In the genomic region with DNA sequence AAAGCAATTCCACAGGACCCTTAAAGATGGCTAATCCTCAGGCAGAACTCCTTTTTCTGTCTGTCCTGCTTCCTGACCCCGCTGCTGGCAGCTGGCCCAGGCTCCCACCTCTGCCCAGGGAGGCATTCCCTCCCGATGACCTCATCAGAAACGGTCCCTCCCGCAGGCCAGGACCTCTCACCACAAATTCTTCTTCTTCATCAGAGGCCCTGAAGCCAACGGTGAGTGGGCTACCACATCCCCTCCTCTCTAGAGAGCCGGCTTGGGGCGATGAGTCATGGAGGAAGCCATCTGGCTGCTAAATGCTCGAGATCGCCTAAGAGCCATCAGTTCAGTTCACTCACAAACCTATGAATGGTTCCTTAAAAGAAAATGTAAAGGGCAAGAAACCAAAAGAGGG, we compare ENCODE assay signal across 9 mouse cellular contexts. TPM values are rescaled to one million over a fixed set of nuclear protein-coding genes. Genes with fewer than 3 reads are reported as not detected.
A peak's percentile ranks its signal among the peaks of the same experiment; 100 is the strongest.
DNase-seq lines count a peak whose midpoint lies in the region; ATAC-seq and TF ChIP-seq lines count a peak whose summit lies in the region.
"Had no signal": no experiment of that assay in that cellular context is flagged by ENCODE, and none has a peak within 500 bp of the region (broad histone marks: within the 10 kb centered on the region; RNA-seq: fewer than 3 reads in every experiment).

No protein-coding gene starts in this region.

- H3K4me1 ChIP-seq in hindbrain, embryonic 11.5 days (replicated peaks; ENCODE audit: control insufficient read depth, insufficient read depth, low read length) = 0 out of 2 replicates have a peak, but pooled peaks cover 2% of the 10 kb centered on the region
- peaks cover 7% of the 10 kb centered on the region for H3K4me1 ChIP-seq in hindbrain, embryonic 12.5 days
- H3K4me1 ChIP-seq in ES-Bruce4 (ENCODE audit: control insufficient read depth, insufficient read depth, low read length) = no peaks in the 10 kb centered on the region
- H3K4me1 ChIP-seq in embryonic facial prominence, embryonic 13.5 days = peaks cover 57% of the 10 kb centered on the region

- ATAC-seq in hindbrain, embryonic 11.5 days (ENCODE audit: low FRiP score) = no peak
- no peak for ATAC-seq in hindbrain, embryonic 12.5 days (ENCODE audit: low FRiP score)
- ATAC-seq in embryonic facial prominence, embryonic 13.5 days (ENCODE audit: insufficient number of reproducible peaks, insufficient read depth, low FRiP score, low TSS enrichment, low read depth) = no peak
- ATAC-seq: hindbrain, embryonic 16.5 days had no signal

- TF ChIP-seq EP300 in ES-Bruce4 (IDR thresholded peaks at IDR 0.05; ENCODE audit: insufficient read depth, low read depth, low read length) = peak; percentile 72

- no peaks in the 10 kb centered on the region for H3K36me3 ChIP-seq in hindbrain, embryonic 11.5 days (ENCODE audit: control insufficient read depth, insufficient read depth, low read length)
- H3K36me3 ChIP-seq in hindbrain, embryonic 12.5 days = no peaks in the 10 kb centered on the region
- no peaks in the 10 kb centered on the region for H3K36me3 ChIP-seq in ES-Bruce4 (ENCODE audit: control insufficient read depth, insufficient read depth, low read length, poor library complexity, severe bottlenecking)
- H3K36me3 ChIP-seq in embryonic facial prominence, embryonic 13.5 days = no peaks in the 10 kb centered on the region

- no peak overlapping the region for H3K4me3 ChIP-seq in hindbrain, embryonic 11.5 days (ENCODE audit: low read depth, low read length)
- no peak overlapping the region for H3K4me3 ChIP-seq in hindbrain, embryonic 12.5 days
- no peak overlapping the region for H3K4me3 ChIP-seq in ES-Bruce4 (ENCODE audit: low read depth, low read length)
- no peak overlapping the region for H3K4me3 ChIP-seq in embryonic facial prominence, embryonic 13.5 days

- H3K4me2 ChIP-seq in hindbrain, embryonic 11.5 days (replicated peaks; ENCODE audit: low read depth, low read length) = no peak overlapping the region
- no peak overlapping the region for H3K4me2 ChIP-seq in hindbrain, embryonic 12.5 days (replicated peaks)
- H3K4me2 ChIP-seq in embryonic facial prominence, embryonic 13.5 days = no peak overlapping the region

- H3K27me3 ChIP-seq in hindbrain, embryonic 11.5 days (ENCODE audit: control insufficient read depth, insufficient read depth, low read length) = no peaks in the 10 kb centered on the region
- no peaks in the 10 kb centered on the region for H3K27me3 ChIP-seq in hindbrain, embryonic 12.5 days
- H3K27me3 ChIP-seq in ES-Bruce4 (ENCODE audit: control insufficient read depth, insufficient read depth, low read length, poor library complexity, severe bottlenecking) = no peaks in the 10 kb centered on the region
- no peaks in the 10 kb centered on the region for H3K27me3 ChIP-seq in embryonic facial prominence, embryonic 13.5 days

- 50% methylated on average over 9 of the region's 9 CpGs for WGBS in hindbrain, embryonic 11.5 days
- WGBS in hindbrain, embryonic 12.5 days = 42% methylated on average over 9 of the region's 9 CpGs
- 18% methylated on average over 9 of the region's 9 CpGs for whole genome bisulfite sequencing in embryonic facial prominence, embryonic 13.5 days

- TF ChIP-seq CTCF in ES-Bruce4 (IDR thresholded peaks at IDR 0.05; ENCODE audit: low read depth, low read length) = no peak

- H3K9me3 ChIP-seq in hindbrain, embryonic 11.5 days (ENCODE audit: control insufficient read depth, low read length) = no peaks in the 10 kb centered on the region
- H3K9me3 ChIP-seq in hindbrain, embryonic 12.5 days (replicated peaks) = no peaks in the 10 kb centered on the region
- no peaks in the 10 kb centered on the region for H3K9me3 ChIP-seq in ES-Bruce4 (replicated peaks; ENCODE audit: control insufficient read depth, insufficient read depth, low read length, poor library complexity, severe bottlenecking)
- H3K9me3 ChIP-seq in embryonic facial prominence, embryonic 13.5 days = no peaks in the 10 kb centered on the region

- H3K27ac ChIP-seq in hindbrain, embryonic 11.5 days (ENCODE audit: low read depth, low read length) = 0 out of 2 replicates have a peak overlapping the region, but pooled peaks have one; percentile 24
- no peak overlapping the region for H3K27ac ChIP-seq in hindbrain, embryonic 12.5 days
- H3K27ac ChIP-seq in ES-Bruce4 (ENCODE audit: insufficient read depth, low read length) = no peak overlapping the region
- H3K27ac ChIP-seq in embryonic facial prominence, embryonic 13.5 days = peak overlapping the region; percentile 41; the same call in 1 of the 2 replicates

- H3K9ac ChIP-seq in hindbrain, embryonic 11.5 days (ENCODE audit: low read depth, low read length) = no peak overlapping the region
- no peak overlapping the region for H3K9ac ChIP-seq in hindbrain, embryonic 12.5 days
- no peak overlapping the region for H3K9ac ChIP-seq in ES-Bruce4 (ENCODE audit: low read depth, poor library complexity, severe bottlenecking)
- H3K9ac ChIP-seq in embryonic facial prominence, embryonic 13.5 days = no peak overlapping the region

- no peak for TF ChIP-seq POLR2A in ES-Bruce4 (IDR thresholded peaks at IDR 0.05; ENCODE audit: insufficient read depth, low read length)

- DNase-seq in hindbrain, embryonic 11.5 days (ENCODE audit: low spot score) = no peak
- DNase-seq in kidney, postnatal 14 days = peak; percentile 55
- DNase-seq in ovary, postnatal 36 days (ENCODE audit: low spot score) = no peak
- no peak for DNase-seq in ovary, postnatal 14 days (ENCODE audit: low spot score)
- DNase-seq in frontal cortex, postnatal 14 days (ENCODE audit: low spot score in 2 of 2) = no peak

RNA-seq across cellular contexts. Expression of a gene that starts 56.7 kb away (rescaled TPM):
- 323 and 385 TPM in 2 replicates for polyA plus RNA-seq in hindbrain, embryonic 11.5 days (2014; fragmentation: Nextera tagmentation; extraction: Ambion mirVana)
- polyA plus RNA-seq in hindbrain, embryonic 12.5 days (2016; fragmentation: Nextera tagmentation; extraction: Ambion mirVana) = 396 and 527 TPM in 2 replicates
- polyA plus RNA-seq in ES-Bruce4 (2011; ENCODE audit: insufficient read depth, insufficient read length, low read depth, missing spikeins) = 1,516 and 1,556 TPM in 2 replicates
- 818 and 902 TPM in 2 replicates for polyA plus RNA-seq in embryonic facial prominence, embryonic 13.5 days (2015; fragmentation: Nextera tagmentation; extraction: Ambion mirVana)

Comparison
In these comparisons a context has a peak if more than half of its experiments do, and no peak if none do; other contexts are left out.
1. H3K27ac ChIP-seq: peak in hindbrain, embryonic 11.5 days (single experiment) and embryonic facial prominence, embryonic 13.5 days (single experiment); none in hindbrain, embryonic 12.5 days (single experiment) and ES-Bruce4 (single experiment).